Mouse (Mus musculus): ENCODE measurements around the gene Tle4. TPM values are rescaled to one million over a fixed set of nuclear protein-coding genes. Genes with fewer than 3 reads are reported as not detected.
"Not testable (repeated sequence)": the region's sequence is repeated elsewhere in the genome, so short reads cannot be mapped to it uniquely, and the experiment has no call there.

The Tle4 gene
- polyA plus RNA-seq (2012), result 0.32 and 0.41 TPM in 2 replicates

DNA sequence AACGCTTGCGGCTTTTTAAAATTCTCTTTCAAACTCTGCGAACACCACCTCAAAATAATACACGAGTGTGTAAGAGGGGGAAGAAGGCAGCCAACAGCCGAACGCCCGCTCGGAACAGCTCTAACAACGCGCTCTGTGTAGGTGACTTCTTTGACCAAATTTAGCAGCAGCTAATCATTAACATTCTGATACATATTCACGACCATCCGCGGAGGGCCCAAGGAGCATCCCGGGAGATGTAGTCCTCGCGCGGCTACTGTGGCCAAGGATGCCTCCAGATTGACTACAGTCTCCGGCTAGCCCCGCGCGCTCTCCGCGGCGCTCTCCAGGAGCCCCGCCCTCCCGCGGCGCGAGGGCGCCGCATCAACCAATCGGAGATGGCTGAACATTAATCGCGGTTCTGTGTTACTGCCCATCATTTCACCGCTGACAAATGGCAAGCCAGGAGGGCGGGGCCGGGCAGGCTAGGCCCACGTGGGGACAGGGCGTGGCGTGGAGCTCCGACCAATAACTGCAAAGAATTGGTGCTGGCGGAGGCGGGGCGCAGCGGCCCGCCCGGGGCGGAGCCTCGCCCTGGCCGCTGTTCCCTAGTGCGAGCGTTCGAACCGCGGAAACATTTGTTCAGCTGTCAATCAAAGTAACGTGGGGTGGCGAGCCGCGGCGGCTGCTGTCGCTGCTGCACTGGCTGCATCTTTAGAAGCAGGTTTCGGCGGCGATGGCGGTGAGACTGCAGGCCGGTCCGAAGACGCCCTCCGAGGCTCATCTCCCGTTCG is at the start of gene Tle4:
Gene Tle4, minus strand, starts transcription at position 135 of the 773 bp plus-strand sequence.
- H3K27me3 ChIP-seq (ENCODE audit: control insufficient read depth), result peaks cover 15% of the 10 kb centered on the region
- H3K4me1 ChIP-seq (ENCODE audit: control insufficient read depth), result peaks cover 25% of the 10 kb centered on the region
- H3K4me3 ChIP-seq (replicated peaks), result peak within 1 kb of the TSS; percentile 93
- TF ChIP-seq GATA1 (IDR thresholded peaks at IDR 0.05; ENCODE audit: low read length), result no peak
- TF ChIP-seq TAL1 (IDR thresholded peaks at IDR 0.05; ENCODE audit: low read length), result no peak
- peaks cover 20% of the 10 kb centered on the region for H3K36me3 ChIP-seq (ENCODE audit: control insufficient read depth)
- H3K9me3 ChIP-seq (ENCODE audit: control insufficient read depth, low read length), result no peaks in the 10 kb centered on the region

DNA sequence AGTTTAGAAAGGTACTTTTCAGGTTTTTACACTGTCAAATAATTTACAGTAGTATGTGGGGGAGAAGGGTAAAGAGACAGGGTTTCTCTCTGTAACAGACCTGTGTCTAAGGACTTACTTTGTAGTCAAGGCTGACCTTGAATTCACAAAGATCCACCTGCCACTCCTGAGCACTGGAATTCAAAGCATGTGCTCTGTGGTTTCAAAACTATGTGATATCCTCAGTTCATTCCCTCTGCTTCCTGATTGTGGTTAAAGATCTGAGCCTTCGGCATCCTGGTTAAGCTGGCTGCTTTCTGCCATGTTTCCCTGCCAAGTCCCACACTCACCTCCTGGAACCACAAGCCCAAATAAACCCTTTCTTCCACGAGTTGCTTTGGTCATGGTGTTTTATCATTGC is 47.8 kb upstream of the Tle4 start:
- H3K36me3 ChIP-seq (ENCODE audit: control insufficient read depth), result no peaks in the 10 kb centered on the region
- H3K9me3 ChIP-seq (ENCODE audit: control insufficient read depth, low read length), result no peaks in the 10 kb centered on the region
- H3K4me1 ChIP-seq (ENCODE audit: control insufficient read depth), result no peaks in the 10 kb centered on the region
- no peak for TF ChIP-seq GATA1 (IDR thresholded peaks at IDR 0.05; ENCODE audit: low read length)
- TF ChIP-seq TAL1 (IDR thresholded peaks at IDR 0.05; ENCODE audit: low read length), result no peak
- H3K4me3 ChIP-seq (replicated peaks), result no peak overlapping the region
- H3K27me3 ChIP-seq (ENCODE audit: control insufficient read depth), result no peaks in the 10 kb centered on the region

DNA sequence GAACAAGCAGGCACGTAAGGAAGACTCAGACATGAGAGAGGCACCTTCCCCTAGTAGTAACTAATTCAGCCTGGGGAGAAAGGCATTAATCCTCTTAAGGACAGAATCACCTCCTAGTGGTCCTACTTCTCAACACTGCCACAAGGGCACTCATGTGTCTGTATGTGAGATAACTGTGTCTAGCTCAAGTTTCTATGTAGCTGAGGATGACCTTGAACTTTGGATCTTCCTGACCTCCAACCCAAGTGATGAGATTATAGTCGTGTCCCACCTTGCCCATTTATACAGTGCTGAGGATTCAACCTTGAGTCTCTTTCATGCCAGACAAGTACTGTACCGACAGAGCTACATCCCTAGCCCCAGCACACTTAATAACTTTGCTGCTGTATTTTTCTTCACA is 46.9 kb upstream of the Tle4 start:
- Histone ChIP-seq H3K4me1 (ENCODE audit: control insufficient read depth) (no peaks in the 10 kb centered on the region), H3K36me3 (ENCODE audit: control insufficient read depth) (no peaks in the 10 kb centered on the region), H3K9me3 (ENCODE audit: control insufficient read depth, low read length) (no peaks in the 10 kb centered on the region), H3K27me3 (ENCODE audit: control insufficient read depth) (no peaks in the 10 kb centered on the region), H3K4me3 (replicated peaks) (no peak overlapping the region)
- TF ChIP-seq TAL1 (IDR thresholded peaks at IDR 0.05; ENCODE audit: low read length) (no peak), GATA1 (IDR thresholded peaks at IDR 0.05; ENCODE audit: low read length) (no peak)

DNA sequence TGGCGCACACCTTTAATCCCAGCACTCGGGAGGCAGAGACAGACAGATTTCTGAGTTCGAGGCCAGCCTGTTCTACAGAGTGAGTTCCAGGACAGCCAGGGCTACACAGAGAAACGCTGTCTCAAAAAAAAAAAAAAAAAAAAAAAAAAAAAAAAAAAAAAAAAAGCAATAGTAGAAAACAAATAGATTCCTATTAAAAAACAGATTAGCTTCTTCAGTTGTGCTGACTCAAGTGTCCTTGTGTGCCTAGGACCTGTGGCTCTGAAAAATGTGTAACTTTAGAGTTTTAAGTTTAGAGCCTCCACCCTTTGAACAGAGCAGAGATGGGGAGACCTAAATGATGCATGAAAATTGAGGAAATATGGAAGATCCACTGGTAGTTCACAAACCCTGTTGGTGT is 45.2 kb upstream of the Tle4 start:
- not testable (repeated sequence) for H3K4me3 ChIP-seq (replicated peaks); H3K27me3 ChIP-seq (ENCODE audit: control insufficient read depth); H3K4me1 ChIP-seq (ENCODE audit: control insufficient read depth); H3K36me3 ChIP-seq (ENCODE audit: control insufficient read depth); H3K9me3 ChIP-seq (ENCODE audit: control insufficient read depth, low read length)

DNA sequence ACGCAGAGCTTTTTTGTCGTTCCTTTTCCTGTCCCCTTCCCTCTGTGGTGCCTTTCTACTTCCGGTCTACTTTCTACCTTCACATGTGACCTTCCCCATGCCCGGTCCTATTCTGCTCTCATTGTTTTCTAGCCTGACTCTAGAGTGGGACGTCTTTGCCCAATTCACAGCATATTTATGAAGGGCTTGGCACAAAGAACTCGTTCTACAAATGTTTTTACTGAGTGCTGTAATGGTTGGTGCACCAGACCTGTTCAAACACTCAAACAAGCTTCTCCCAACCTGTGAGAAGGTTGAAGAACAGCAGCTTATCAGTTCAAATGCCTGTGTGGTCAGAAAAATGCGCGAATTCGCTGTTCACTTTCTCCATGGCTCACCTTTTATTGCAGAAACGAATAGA is 44.8 kb upstream of the Tle4 start:
- no peaks in the 10 kb centered on the region for H3K4me1 ChIP-seq (ENCODE audit: control insufficient read depth)
- H3K9me3 ChIP-seq (ENCODE audit: control insufficient read depth, low read length), result no peaks in the 10 kb centered on the region
- TF ChIP-seq GATA1 (IDR thresholded peaks at IDR 0.05; ENCODE audit: low read length) (no peak), TAL1 (IDR thresholded peaks at IDR 0.05; ENCODE audit: low read length) (no peak)
- H3K4me3 ChIP-seq (replicated peaks), result no peak overlapping the region
- H3K36me3 ChIP-seq (ENCODE audit: control insufficient read depth), result no peaks in the 10 kb centered on the region
- H3K27me3 ChIP-seq (ENCODE audit: control insufficient read depth), result no peaks in the 10 kb centered on the region

DNA sequence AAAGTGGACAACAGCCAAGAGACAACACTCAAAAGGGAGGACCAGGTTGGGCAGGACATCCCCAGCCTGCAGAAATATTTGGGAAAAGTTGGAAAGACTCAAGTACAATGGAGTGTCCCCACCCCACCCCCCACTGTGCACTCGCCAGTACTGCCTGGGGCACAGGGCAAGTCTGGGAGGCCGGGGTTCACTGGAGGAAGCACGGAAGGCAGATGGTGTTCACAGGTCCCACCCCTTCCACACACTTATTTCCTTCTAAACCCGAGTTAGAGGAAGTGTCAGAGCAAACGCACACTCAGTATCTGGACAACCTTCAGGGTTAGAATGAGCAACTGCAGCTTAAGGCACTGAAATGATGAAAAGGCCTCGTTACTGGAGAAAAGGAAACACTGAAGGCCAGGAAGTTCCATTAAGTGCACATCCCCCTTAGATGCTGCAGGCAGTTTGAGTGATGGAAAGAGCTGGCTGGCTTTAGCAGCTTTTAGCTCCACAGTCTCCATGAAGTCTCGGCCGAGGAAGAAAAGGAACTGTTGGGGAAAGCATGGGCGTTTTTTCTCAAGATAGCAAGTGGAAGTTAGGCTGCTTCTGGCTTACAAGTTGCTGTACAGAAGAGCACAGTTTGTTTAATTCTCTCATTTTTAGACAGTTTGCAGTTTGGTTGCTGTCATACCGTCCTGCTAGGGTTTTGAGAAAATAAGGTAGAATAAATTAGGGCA is 37.5 kb upstream of the Tle4 start:
- H3K36me3 ChIP-seq (ENCODE audit: control insufficient read depth), result no peaks in the 10 kb centered on the region
- no peak overlapping the region for H3K4me3 ChIP-seq (replicated peaks)
- H3K4me1 ChIP-seq (ENCODE audit: control insufficient read depth), result peaks cover 8% of the 10 kb centered on the region
- no peaks in the 10 kb centered on the region for H3K9me3 ChIP-seq (ENCODE audit: control insufficient read depth, low read length)
- H3K27me3 ChIP-seq (ENCODE audit: control insufficient read depth), result no peaks in the 10 kb centered on the region
- TF ChIP-seq GATA1 (IDR thresholded peaks at IDR 0.05; ENCODE audit: low read length) (no peak), TAL1 (IDR thresholded peaks at IDR 0.05; ENCODE audit: low read length) (no peak)

DNA sequence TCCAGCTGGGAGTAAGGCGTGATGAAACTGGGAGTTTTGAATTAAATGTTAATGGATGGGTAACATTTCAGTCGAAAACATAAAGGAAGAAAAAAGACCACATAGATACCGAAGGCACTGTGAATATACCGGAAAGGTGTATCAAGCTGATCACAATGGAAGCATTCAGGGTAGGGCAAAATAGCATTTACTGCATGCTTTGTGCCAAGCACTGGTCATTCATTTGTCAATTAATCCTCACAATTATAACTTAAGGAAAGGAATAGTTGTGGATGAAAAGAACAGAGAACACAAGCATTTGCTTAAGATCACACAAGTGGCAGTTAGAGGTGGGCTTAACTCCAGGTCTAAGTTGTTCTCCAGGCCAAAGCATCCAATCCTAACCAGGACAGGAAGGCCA is 25.5 kb upstream of the Tle4 start:
- no peak for TF ChIP-seq GATA1 (IDR thresholded peaks at IDR 0.05; ENCODE audit: low read length)
- TF ChIP-seq TAL1 (IDR thresholded peaks at IDR 0.05; ENCODE audit: low read length), result no peak
- no peaks in the 10 kb centered on the region for H3K36me3 ChIP-seq (ENCODE audit: control insufficient read depth)
- no peaks in the 10 kb centered on the region for H3K4me1 ChIP-seq (ENCODE audit: control insufficient read depth)
- H3K27me3 ChIP-seq (ENCODE audit: control insufficient read depth), result no peaks in the 10 kb centered on the region
- H3K4me3 ChIP-seq (replicated peaks), result no peak overlapping the region
- no peaks in the 10 kb centered on the region for H3K9me3 ChIP-seq (ENCODE audit: control insufficient read depth, low read length)

DNA sequence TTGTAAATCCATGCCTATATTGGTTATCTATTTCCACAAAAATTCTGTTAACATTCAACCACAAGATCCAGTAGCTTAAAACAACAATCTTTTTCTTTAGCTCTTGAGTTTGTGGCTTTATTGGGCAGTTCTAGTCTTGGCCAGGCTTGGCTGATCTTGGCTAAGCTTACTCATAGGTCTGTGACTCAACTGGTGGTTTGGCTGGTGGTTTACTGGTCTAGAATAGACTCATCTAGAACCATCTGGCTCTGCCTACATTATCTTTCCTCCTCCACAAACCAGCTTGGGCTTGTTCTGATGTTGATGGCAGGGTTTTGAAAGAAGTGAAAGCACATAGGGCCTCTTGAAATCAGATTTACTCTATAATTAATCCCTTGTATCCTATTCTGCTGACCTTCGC is 22.7 kb upstream of the Tle4 start:
- TF ChIP-seq TAL1 (IDR thresholded peaks at IDR 0.05; ENCODE audit: low read length) (no peak), GATA1 (IDR thresholded peaks at IDR 0.05; ENCODE audit: low read length) (no peak)
- Histone ChIP-seq H3K9me3 (ENCODE audit: control insufficient read depth, low read length) (no peaks in the 10 kb centered on the region), H3K27me3 (ENCODE audit: control insufficient read depth) (no peaks in the 10 kb centered on the region), H3K36me3 (ENCODE audit: control insufficient read depth) (no peaks in the 10 kb centered on the region), H3K4me1 (ENCODE audit: control insufficient read depth) (no peaks in the 10 kb centered on the region), H3K4me3 (replicated peaks) (no peak overlapping the region)

DNA sequence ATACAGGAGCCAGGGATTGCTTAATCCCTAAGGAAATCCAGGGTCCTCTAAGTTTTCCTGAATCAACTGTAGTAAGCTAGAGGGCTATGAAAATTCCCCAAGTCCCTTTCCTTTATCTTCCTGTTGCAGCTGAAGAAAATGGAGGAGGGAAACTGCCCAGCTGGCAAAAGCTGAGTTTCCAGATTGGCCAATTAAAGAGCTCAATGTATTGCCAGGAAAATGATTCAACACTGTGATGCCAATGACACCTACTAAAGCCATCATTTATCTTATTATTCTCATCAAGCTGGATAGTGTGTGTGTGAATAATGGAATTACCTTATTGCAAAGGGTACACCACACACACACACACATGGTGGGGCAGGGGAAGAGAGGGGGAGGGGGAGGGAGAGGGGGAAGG is 22.0 kb upstream of the Tle4 start:
- Histone ChIP-seq H3K27me3 (ENCODE audit: control insufficient read depth) (no peaks in the 10 kb centered on the region), H3K4me3 (replicated peaks) (no peak overlapping the region), H3K9me3 (ENCODE audit: control insufficient read depth, low read length) (no peaks in the 10 kb centered on the region), H3K36me3 (ENCODE audit: control insufficient read depth) (no peaks in the 10 kb centered on the region), H3K4me1 (ENCODE audit: control insufficient read depth) (no peaks in the 10 kb centered on the region)
- TF ChIP-seq TAL1 (IDR thresholded peaks at IDR 0.05; ENCODE audit: low read length) (no peak), GATA1 (IDR thresholded peaks at IDR 0.05; ENCODE audit: low read length) (no peak)
